Mouse (Mus musculus): ENCODE results near the gene Ndufa10. TPM values are rescaled to one million over a fixed set of nuclear protein-coding genes. Genes with fewer than 3 reads are reported as not detected.

Ndufa10 gene
- polyA plus RNA-seq, 1 experiment = 45.5 TPM

- Histone ChIP-seq H3K4me3 (replicated peaks; ENCODE audit: control insufficient read depth, low read depth, low read length) (no peak overlapping the region), H3K27ac (ENCODE audit: control insufficient read depth, insufficient read depth, low read depth, low read length, poor library complexity) (no peak overlapping the region), H3K4me1 (ENCODE audit: control insufficient read depth, insufficient read depth, low read length) (no peaks in the 10 kb centered on the region; the same call in 1 of the 2 replicates)
- TF ChIP-seq CTCF (IDR thresholded peaks at IDR 0.05; ENCODE audit: control insufficient read depth, insufficient read depth, low read length) = no peak
- WGBS = 33% methylated on average over 9 of the region's 9 CpGs
These were observed 35.9 kb downstream of the Ndufa10 start for GRCm38 (mm10) chr1:92437678-92438271.

- no peak overlapping the region for H3K27ac ChIP-seq (ENCODE audit: control insufficient read depth, insufficient read depth, low read depth, low read length, poor library complexity)
- H3K4me3 ChIP-seq (replicated peaks; ENCODE audit: control insufficient read depth, low read depth, low read length) = no peak overlapping the region
- 76% methylated on average over 4 of the region's 4 CpGs for WGBS
- no peaks in the 10 kb centered on the region; the same call in 1 of the 2 replicates for H3K4me1 ChIP-seq (ENCODE audit: control insufficient read depth, insufficient read depth, low read length)
- TF ChIP-seq CTCF (IDR thresholded peaks at IDR 0.05; ENCODE audit: control insufficient read depth, insufficient read depth, low read length) (no peak), POLR2A (IDR thresholded peaks at IDR 0.05; ENCODE audit: borderline replicate concordance, control insufficient read depth, low read depth, low read length) (no peak)
These were observed 36.8 kb downstream of the Ndufa10 start for GRCm38 (mm10) chr1:92436831-92437321.

GRCm38 (mm10) chr1:92434986-92435385, 38.7 kb downstream of the Ndufa10 start:
- no peaks in the 10 kb centered on the region; the same call in 1 of the 2 replicates for H3K4me1 ChIP-seq (ENCODE audit: control insufficient read depth, insufficient read depth, low read length)
- no peak for TF ChIP-seq CTCF (IDR thresholded peaks at IDR 0.05; ENCODE audit: control insufficient read depth, insufficient read depth, low read length)
- no peak for TF ChIP-seq POLR2A (IDR thresholded peaks at IDR 0.05; ENCODE audit: borderline replicate concordance, control insufficient read depth, low read depth, low read length)
- H3K4me3 ChIP-seq (replicated peaks; ENCODE audit: control insufficient read depth, low read depth, low read length) = no peak overlapping the region
- 81% methylated on average over 1 of the region's 1 CpGs for WGBS
- no peak overlapping the region for H3K27ac ChIP-seq (ENCODE audit: control insufficient read depth, insufficient read depth, low read depth, low read length, poor library complexity)

GRCm38 (mm10) chr1:92432791-92433190, 40.9 kb downstream of the Ndufa10 start:
- H3K4me1 ChIP-seq (ENCODE audit: control insufficient read depth, insufficient read depth, low read length) = no peaks in the 10 kb centered on the region; the same call in 1 of the 2 replicates
- TF ChIP-seq POLR2A (IDR thresholded peaks at IDR 0.05; ENCODE audit: borderline replicate concordance, control insufficient read depth, low read depth, low read length) (no peak), CTCF (IDR thresholded peaks at IDR 0.05; ENCODE audit: control insufficient read depth, insufficient read depth, low read length) (no peak)
- H3K4me3 ChIP-seq (replicated peaks; ENCODE audit: control insufficient read depth, low read depth, low read length) = no peak overlapping the region
- H3K27ac ChIP-seq (ENCODE audit: control insufficient read depth, insufficient read depth, low read depth, low read length, poor library complexity) = no peak overlapping the region
- WGBS = 79% methylated on average over 9 of the region's 9 CpGs

- Histone ChIP-seq H3K27ac (ENCODE audit: control insufficient read depth, insufficient read depth, low read depth, low read length, poor library complexity) (no peak overlapping the region), H3K4me3 (replicated peaks; ENCODE audit: control insufficient read depth, low read depth, low read length) (no peak overlapping the region), H3K4me1 (ENCODE audit: control insufficient read depth, insufficient read depth, low read length) (no peaks in the 10 kb centered on the region; the same call in 1 of the 2 replicates)
- TF ChIP-seq POLR2A (IDR thresholded peaks at IDR 0.05; ENCODE audit: borderline replicate concordance, control insufficient read depth, low read depth, low read length) (no peak), CTCF (IDR thresholded peaks at IDR 0.05; ENCODE audit: control insufficient read depth, insufficient read depth, low read length) (no peak)
- 82% methylated on average over 4 of the region's 4 CpGs for WGBS
These were observed 41.6 kb downstream of the Ndufa10 start for GRCm38 (mm10) chr1:92432098-92432497.

- TF ChIP-seq CTCF (IDR thresholded peaks at IDR 0.05; ENCODE audit: control insufficient read depth, insufficient read depth, low read length) (no peak), POLR2A (IDR thresholded peaks at IDR 0.05; ENCODE audit: borderline replicate concordance, control insufficient read depth, low read depth, low read length) (no peak)
- no peak overlapping the region for H3K4me3 ChIP-seq (replicated peaks; ENCODE audit: control insufficient read depth, low read depth, low read length)
- H3K27ac ChIP-seq (ENCODE audit: control insufficient read depth, insufficient read depth, low read depth, low read length, poor library complexity) = no peak overlapping the region
- WGBS = 75% methylated on average over 3 of the region's 3 CpGs
- H3K4me1 ChIP-seq (ENCODE audit: control insufficient read depth, insufficient read depth, low read length) = no peaks in the 10 kb centered on the region
These were observed 42.2 kb downstream of the Ndufa10 start for GRCm38 (mm10) chr1:92431420-92431819.

GRCm38 (mm10) chr1:92430991-92431390, 42.7 kb downstream of the Ndufa10 start:
- TF ChIP-seq POLR2A (IDR thresholded peaks at IDR 0.05; ENCODE audit: borderline replicate concordance, control insufficient read depth, low read depth, low read length) (no peak), CTCF (IDR thresholded peaks at IDR 0.05; ENCODE audit: control insufficient read depth, insufficient read depth, low read length) (no peak)
- no peaks in the 10 kb centered on the region for H3K4me1 ChIP-seq (ENCODE audit: control insufficient read depth, insufficient read depth, low read length)
- H3K4me3 ChIP-seq (replicated peaks; ENCODE audit: control insufficient read depth, low read depth, low read length) = no peak overlapping the region
- no peak overlapping the region for H3K27ac ChIP-seq (ENCODE audit: control insufficient read depth, insufficient read depth, low read depth, low read length, poor library complexity)
- 86% methylated on average over 1 of the region's 1 CpGs for WGBS

GRCm38 (mm10) chr1:92424714-92425113, 48.9 kb downstream of the Ndufa10 start:
- TF ChIP-seq CTCF (IDR thresholded peaks at IDR 0.05; ENCODE audit: control insufficient read depth, insufficient read depth, low read length) (no peak), POLR2A (IDR thresholded peaks at IDR 0.05; ENCODE audit: borderline replicate concordance, control insufficient read depth, low read depth, low read length) (no peak)
- 68% methylated on average over 7 of the region's 7 CpGs for WGBS
- H3K4me3 ChIP-seq (replicated peaks; ENCODE audit: control insufficient read depth, low read depth, low read length) = no peak overlapping the region
- H3K27ac ChIP-seq (ENCODE audit: control insufficient read depth, insufficient read depth, low read depth, low read length, poor library complexity) = no peak overlapping the region
- no peaks in the 10 kb centered on the region for H3K4me1 ChIP-seq (ENCODE audit: control insufficient read depth, insufficient read depth, low read length)

Data from bone marrow, adult 2 months (tissue).